Mouse (Mus musculus) midbrain, embryonic 16.5 days (tissue): ENCODE measurements at regions not wholly inside any gene's neighbourhood (a gene's known extent, or its start where the extent isn't known, plus 50 kb on each side); places are given as distances from the start of the nearest gene placed in this dataset.
A peak's percentile ranks its signal among the peaks of the same experiment; 100 is the strongest.

ENCODE experiments used
- ATAC-seq: fragments of 200-750 bp; cut with Nextera tagmentation; 2 replicates; pipeline ENCODE4 v1.8.0; 2017; ENCODE audit warnings: moderate TSS enrichment
- H3K27ac ChIP-seq: fragments of 300-500 bp; sonication (generic); 2 replicates; pipeline ENCODE4 v1.5.1; 2014; ENCODE audit warnings: mild to moderate bottlenecking, low read length, mixed read lengths
- H3K27me3 ChIP-seq: fragments of 300-500 bp; sonication (generic); 2 replicates; pipeline ENCODE4 v1.6.1; 2014; ENCODE audit warnings: low read depth, low read length, mixed read lengths; ENCODE audit not compliant: control insufficient read depth, insufficient read depth
- H3K36me3 ChIP-seq: fragments of 300-500 bp; sonication (generic); 2 replicates; pipeline ENCODE4 v1.6.1; 2014; ENCODE audit warnings: mild to moderate bottlenecking, low read length, moderate library complexity, mixed read lengths; ENCODE audit not compliant: control insufficient read depth, insufficient read depth
- H3K4me1 ChIP-seq: fragments of 300-500 bp; sonication (generic); 2 replicates; pipeline ENCODE4 v1.6.1; 2014; ENCODE audit warnings: mild to moderate bottlenecking, low read length, mixed read lengths; ENCODE audit not compliant: control insufficient read depth, insufficient read depth
- H3K4me2 ChIP-seq: fragments of 300-500 bp; sonication (generic); 2 replicates; pipeline ENCODE4 v1.6.1; 2014; ENCODE audit warnings: mild to moderate bottlenecking, low read length, mixed read lengths
- H3K4me3 ChIP-seq: fragments of 300-500 bp; sonication (generic); 2 replicates; pipeline ENCODE4 v1.5.1; 2014; ENCODE audit warnings: low read depth, mild to moderate bottlenecking, low read length, moderate library complexity, mixed read lengths
- H3K9ac ChIP-seq: fragments of 300-500 bp; sonication (generic); 2 replicates; pipeline ENCODE4 v1.6.1; 2014; ENCODE audit warnings: low read depth, low read length, mixed read lengths
- H3K9me3 ChIP-seq: fragments of 300-500 bp; sonication (generic); replicated peaks from 2 replicates; pipeline ENCODE4 v1.6.1; 2014; ENCODE audit warnings: mild to moderate bottlenecking, low read length, mixed read lengths; ENCODE audit not compliant: control insufficient read depth, poor library complexity, severe bottlenecking
- WGBS: fragments of 180-500 bp; shearing (Covaris S2); extraction: QIAGEN DNeasy Blood & Tissue Kit; methylation state at CpG from one replicate; pipeline ENCODE4 v1.1.7; 2014; 5-methylcytosine and 5-hydroxymethylcytosine counted together

DNA sequence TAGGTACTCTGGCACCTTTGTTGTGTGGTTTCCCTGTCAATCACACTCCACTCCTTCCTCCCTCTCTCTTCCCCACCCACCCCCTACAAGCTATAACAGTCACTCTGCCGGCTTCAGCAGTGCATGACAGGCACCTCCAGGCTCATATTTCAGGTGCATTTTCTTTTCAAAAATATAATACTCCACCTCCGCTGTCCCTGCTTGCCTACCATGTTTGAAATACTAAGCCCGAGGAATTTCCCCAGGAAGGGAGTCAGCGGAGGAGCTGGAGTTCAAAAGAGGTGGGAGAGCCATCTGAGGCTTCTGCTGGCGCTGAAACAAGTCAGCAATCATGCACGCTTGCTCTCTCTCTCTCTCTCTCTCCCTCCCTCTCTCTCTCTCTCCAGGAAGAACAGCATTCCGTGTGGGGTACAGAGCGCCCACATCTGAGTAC is 96.5 kb upstream of the Basp1 start:
- H3K27ac ChIP-seq = peak overlapping the region; percentile 18
- peak overlapping the region; percentile 35 for H3K4me2 ChIP-seq
- H3K27me3 ChIP-seq = no peaks in the 10 kb centered on the region
- ATAC-seq = peak; percentile 82
- H3K9ac ChIP-seq = no peak overlapping the region
- peaks cover 5% of the 10 kb centered on the region for H3K4me1 ChIP-seq
- 33% methylated on average over 8 of the region's 8 CpGs for WGBS
- H3K36me3 ChIP-seq = no peaks in the 10 kb centered on the region
- H3K4me3 ChIP-seq = no peak overlapping the region
- no peaks in the 10 kb centered on the region for H3K9me3 ChIP-seq

DNA sequence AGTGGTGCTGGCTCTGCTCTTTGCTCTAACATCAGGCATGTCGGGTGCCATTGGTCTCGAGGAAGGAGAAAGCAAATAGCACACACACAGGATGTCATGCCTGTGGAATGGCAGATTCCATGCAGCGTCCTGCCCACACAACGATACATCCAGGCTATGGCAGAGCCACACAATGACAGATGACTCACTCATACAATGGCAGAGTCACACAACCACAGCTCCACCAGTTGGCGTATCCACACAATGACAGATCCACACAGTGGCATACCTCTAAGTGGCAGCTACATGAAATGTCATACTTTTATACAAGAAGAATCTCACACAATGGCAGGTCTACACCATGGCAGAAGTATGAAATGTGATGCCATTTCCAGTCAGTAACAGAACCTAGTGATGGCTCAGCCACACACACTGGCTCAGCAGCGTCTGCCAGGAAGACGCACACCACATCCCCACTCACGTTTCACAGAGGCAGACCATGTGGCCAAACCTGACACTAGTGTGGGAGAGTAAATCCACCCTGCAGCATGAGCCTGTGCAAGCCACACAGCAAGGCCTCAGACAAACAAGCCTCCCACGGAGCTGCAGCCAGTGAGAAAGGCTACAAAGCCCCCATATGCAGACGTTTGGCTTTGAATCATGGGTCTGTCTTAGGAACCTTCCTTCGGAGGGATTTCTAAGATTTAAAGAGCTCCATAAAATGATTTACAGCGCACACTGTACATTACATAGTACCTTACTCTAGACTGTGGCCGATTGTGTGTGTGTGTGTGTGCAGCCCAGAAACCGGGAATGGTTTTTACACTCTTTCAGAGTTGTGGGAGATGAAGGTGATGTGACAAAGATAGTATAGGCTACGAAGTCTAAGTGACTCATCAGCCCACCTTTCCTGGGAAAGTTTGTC is 104.0 kb upstream of the Myo10 start:
- Histone ChIP-seq H3K9ac (no peak overlapping the region), H3K4me3 (no peak overlapping the region), H3K4me1 (no peaks in the 10 kb centered on the region), H3K4me2 (no peak overlapping the region), H3K27me3 (no peaks in the 10 kb centered on the region), H3K9me3 (no peaks in the 10 kb centered on the region; the same call in 1 of the 2 replicates), H3K36me3 (no peaks in the 10 kb centered on the region), H3K27ac (no peak overlapping the region)
- WGBS = 85% methylated on average over 15 of the region's 15 CpGs
- no peak for ATAC-seq

DNA sequence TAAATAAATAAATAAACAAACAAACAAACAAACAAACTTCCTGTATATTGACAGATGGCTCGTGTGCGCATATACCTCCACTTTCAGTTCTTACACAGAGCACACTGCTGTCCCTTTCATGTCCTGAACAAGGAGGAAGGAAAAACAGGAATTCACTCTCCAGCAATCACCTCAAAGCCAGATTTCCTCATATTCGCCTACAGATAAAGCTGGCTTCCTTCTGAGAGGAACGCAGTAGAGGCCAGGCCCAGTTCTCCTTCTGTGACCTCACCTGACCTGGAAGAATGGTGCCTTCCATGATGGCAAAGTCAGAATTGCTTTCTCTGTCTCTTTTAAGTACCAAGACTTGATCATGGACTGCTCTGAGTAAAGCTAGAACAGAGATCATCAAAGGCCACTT is 98.1 kb upstream of the Myo10 start:
- no peaks in the 10 kb centered on the region for H3K4me1 ChIP-seq
- H3K27me3 ChIP-seq = no peaks in the 10 kb centered on the region
- WGBS = 92% methylated on average over 4 of the region's 4 CpGs
- H3K9me3 ChIP-seq = no peaks in the 10 kb centered on the region; the same call in 1 of the 2 replicates
- no peak overlapping the region for H3K9ac ChIP-seq
- no peak overlapping the region for H3K4me2 ChIP-seq
- no peaks in the 10 kb centered on the region for H3K36me3 ChIP-seq
- no peak overlapping the region for H3K4me3 ChIP-seq
- no peak for ATAC-seq
- no peak overlapping the region for H3K27ac ChIP-seq

DNA sequence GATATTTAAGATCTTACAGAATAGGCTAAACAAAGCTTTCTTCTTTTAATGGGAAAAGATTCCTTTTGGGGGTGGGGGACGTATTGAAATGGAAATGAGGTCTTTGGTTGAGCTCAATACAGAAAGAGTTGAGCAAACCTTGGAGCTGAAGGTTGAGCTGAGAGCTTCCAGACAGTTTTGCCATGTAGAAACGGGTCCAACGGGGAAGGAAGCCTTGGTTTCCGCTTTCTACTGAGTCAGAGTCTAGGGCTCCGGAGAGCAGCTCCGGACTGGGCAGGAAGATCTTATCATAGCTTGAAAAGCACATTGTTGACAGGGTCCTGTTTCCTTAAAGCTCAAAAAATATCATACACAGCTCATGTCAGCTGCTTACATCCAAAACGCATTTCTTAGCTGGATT is 97.0 kb upstream of the Myo10 start:
- Histone ChIP-seq H3K27ac (no peak overlapping the region), H3K4me3 (no peak overlapping the region), H3K27me3 (no peaks in the 10 kb centered on the region), H3K9me3 (no peaks in the 10 kb centered on the region), H3K9ac (no peak overlapping the region), H3K36me3 (no peaks in the 10 kb centered on the region), H3K4me2 (no peak overlapping the region), H3K4me1 (no peaks in the 10 kb centered on the region)
- ATAC-seq = no peak
- WGBS = 64% methylated on average over 7 of the region's 7 CpGs

DNA sequence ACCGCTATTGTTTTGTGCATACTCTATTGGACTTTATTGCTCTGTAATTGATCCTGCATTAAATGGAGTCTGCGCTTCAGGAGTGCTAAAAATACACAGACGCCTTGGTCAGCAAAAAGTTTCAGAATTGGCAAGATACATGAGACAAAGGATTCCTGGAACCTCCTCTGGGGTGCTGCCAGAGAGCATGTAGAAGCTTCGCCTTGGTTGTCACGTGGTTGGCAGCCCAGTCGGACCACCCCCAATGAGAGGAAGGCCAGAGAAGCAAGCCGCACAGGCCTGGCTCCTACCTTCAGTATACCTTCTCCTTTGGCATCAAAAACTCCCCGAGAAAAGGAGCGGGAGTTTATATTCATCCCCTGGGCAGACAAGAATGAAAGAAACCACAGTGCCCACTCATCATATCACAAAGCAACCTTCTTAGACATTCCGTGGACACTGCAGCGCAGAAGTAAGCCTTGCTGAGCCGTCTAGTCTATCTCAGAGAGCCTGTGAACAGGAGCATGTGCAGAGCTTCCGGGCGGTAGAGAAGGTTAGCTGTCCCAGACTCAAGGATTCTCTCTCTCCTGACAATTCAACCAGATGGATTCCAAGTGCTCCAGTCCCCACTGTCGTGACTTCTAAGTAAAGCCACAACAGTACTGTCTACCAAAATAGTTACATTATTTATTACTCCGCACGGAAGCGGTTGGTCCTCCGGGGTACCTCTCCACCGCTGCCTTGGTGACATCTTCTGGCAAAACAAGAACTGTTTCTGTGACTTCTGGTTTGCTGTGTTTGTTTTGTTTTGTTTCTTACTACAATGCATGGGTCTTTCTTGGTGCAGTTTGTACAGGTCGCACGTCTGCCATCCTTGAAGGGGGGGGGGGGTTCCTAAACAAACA is 85.6 kb upstream of the Myo10 start:
- no peak overlapping the region for H3K9ac ChIP-seq
- H3K36me3 ChIP-seq = no peaks in the 10 kb centered on the region
- no peak overlapping the region for H3K4me3 ChIP-seq
- 0 out of 2 replicates have a peak, but pooled peaks have one; percentile 51 for ATAC-seq
- no peaks in the 10 kb centered on the region for H3K27me3 ChIP-seq
- H3K9me3 ChIP-seq = no peaks in the 10 kb centered on the region
- no peak overlapping the region for H3K4me2 ChIP-seq
- 71% methylated on average over 22 of the region's 22 CpGs for WGBS
- no peak overlapping the region for H3K27ac ChIP-seq
- H3K4me1 ChIP-seq = no peaks in the 10 kb centered on the region

DNA sequence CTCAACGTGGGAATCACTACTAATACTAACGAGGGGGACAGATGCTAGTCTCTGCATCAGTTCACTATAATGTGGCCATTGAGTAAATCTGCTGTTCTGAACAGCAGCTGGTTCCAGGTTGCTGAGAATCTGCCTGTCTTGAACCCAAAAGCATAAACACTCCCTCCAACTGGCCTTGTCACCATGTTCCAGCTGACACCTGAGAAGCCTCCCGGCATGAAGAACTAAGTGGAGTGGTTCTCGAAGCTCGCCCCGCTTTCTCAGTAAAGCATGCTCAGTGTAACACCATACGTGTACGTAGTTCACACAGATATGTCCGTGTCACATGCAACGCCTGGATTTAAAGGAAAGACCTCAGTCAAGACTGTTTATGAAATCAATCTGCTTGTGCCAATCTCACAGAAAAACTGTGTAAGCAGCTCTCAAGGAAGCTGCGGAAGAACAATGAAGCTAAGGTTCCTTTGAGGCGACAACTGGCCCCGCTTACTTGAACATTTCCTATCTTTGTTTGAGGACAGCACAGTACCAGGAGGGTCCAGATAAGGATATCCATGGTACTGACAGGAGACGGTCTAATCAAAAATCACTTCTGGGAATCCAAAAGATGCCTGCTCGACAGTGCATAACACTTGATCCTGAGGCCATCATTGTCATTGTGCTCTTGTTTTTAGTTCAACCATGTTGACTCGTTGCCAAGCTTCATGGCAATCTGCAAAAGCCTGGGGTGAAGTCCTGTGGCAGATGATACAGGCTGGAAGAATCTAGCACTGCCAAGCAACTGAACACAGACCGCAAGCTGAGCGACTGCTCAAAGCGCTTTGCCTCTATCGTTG is 82.8 kb upstream of the Myo10 start:
- Histone ChIP-seq H3K36me3 (no peaks in the 10 kb centered on the region), H3K9ac (no peak overlapping the region), H3K4me2 (no peak overlapping the region), H3K4me1 (no peaks in the 10 kb centered on the region), H3K27ac (no peak overlapping the region), H3K4me3 (no peak overlapping the region), H3K9me3 (no peaks in the 10 kb centered on the region), H3K27me3 (no peaks in the 10 kb centered on the region)
- WGBS = 76% methylated on average over 20 of the region's 20 CpGs
- no peak for ATAC-seq

DNA sequence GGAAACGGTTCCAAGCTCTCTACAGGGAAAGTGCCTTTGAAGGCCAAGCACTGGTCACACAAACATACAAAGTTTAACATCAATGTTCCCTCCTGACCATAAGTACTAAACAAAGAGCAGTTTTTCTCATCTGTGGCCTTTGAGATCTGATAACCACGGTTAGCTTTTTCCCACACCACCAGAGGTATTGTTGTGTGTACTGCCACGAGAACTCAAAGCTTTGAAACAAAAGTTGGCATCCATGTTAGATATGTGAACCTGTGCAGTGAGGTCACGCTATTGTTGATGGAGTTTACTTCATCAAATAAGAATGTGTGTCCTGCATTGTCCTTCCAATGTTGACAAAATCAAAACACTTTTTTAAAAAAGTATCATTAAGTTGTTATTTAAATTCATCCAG is 79.9 kb upstream of the Myo10 start:
- no peak for ATAC-seq
- H3K27me3 ChIP-seq = no peaks in the 10 kb centered on the region
- H3K9me3 ChIP-seq = no peaks in the 10 kb centered on the region
- 80% methylated on average over 4 of the region's 4 CpGs for WGBS
- H3K4me3 ChIP-seq = no peak overlapping the region
- H3K27ac ChIP-seq = no peak overlapping the region
- no peak overlapping the region for H3K4me2 ChIP-seq
- no peak overlapping the region for H3K9ac ChIP-seq
- no peaks in the 10 kb centered on the region for H3K36me3 ChIP-seq
- H3K4me1 ChIP-seq = no peaks in the 10 kb centered on the region

DNA sequence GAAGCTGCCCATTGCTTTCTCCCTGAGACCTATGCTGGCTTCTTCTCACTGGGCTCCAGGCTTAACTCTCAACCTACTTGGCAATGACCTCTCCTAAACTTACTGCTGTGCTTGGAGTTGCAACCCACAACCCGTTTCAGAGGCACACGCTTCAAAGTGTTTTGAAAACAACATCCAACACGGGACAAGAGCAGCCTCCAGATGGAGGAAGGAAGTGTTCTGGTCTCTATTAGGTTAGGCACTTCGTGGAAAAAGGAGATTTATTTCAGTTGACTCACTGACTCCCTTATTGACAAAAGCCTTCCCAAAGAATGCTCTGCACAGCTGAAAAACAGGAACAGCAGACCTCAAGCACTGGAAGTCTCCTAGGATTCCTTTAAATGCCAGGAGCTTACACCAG is 76.1 kb upstream of the Myo10 start:
- no peaks in the 10 kb centered on the region for H3K27me3 ChIP-seq
- H3K36me3 ChIP-seq = no peaks in the 10 kb centered on the region
- no peaks in the 10 kb centered on the region for H3K9me3 ChIP-seq
- ATAC-seq = no peak
- H3K4me3 ChIP-seq = no peak overlapping the region
- 76% methylated on average over 4 of the region's 4 CpGs for WGBS
- H3K9ac ChIP-seq = no peak overlapping the region
- H3K27ac ChIP-seq = no peak overlapping the region
- H3K4me2 ChIP-seq = no peak overlapping the region
- H3K4me1 ChIP-seq = no peaks in the 10 kb centered on the region
